Comparison of ENCODE assay signal across 19 mouse cellular contexts in the genomic region with DNA sequence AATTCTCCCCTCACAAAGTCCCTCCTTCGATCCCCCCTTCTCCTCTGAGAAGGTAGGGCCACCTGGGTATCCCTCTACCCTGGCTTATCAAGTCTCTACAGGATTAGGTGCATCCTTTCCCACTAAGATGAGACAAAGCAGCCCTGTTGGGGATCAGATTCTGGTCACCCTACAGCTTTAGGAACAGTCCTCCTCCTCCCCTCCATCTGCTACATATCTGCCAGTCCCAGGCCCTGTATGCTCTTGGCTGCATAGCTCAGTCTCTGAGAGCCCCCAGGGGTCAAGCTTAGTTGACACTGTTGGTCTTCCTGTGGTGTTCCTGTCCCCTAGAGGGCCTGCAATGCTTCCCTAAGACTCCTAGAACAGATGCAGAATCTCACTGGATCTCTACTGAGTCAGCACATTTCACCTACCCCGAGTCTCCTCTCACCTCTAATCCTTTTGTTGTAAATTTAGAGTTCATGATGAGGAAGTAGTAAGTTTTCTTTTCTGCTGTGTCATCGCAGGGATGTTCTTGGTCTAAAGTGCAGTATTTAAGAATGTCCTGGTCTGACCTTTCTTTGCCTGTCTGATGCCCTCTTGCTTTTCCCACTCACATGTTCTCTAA. TPM values are rescaled to one million over a fixed set of nuclear protein-coding genes. Genes with fewer than 3 reads are reported as not detected.
DNase-seq lines count a peak whose midpoint lies in the region; ATAC-seq lines count a peak whose summit lies in the region.
"Had no signal": no experiment of that assay in that cellular context is flagged by ENCODE, and none has a peak within 500 bp of the region (broad histone marks: within the 10 kb centered on the region; RNA-seq: fewer than 3 reads in every experiment).

No protein-coding gene starts in this region.

- 0 out of 2 replicates have a peak, but pooled peaks have one; percentile 29 for ATAC-seq in kidney, embryonic 15.5 days (replicated peaks; ENCODE audit: low FRiP score)
- peak; percentile 68 for ATAC-seq in megakaryocyte-erythroid progenitor cell, adult 5-6 weeks (replicated peaks; ENCODE audit: low FRiP score, low TSS enrichment, poor library complexity, severe bottlenecking)
- ATAC-seq: inflammation-experienced regulatory T-cells, adult 6 months; midbrain, embryonic 13.5 days had no signal

- H3K4me2 ChIP-seq in kidney, embryonic 15.5 days: no peak overlapping the region
- H3K4me2 ChIP-seq: embryonic facial prominence, embryonic 12.5 days; forebrain, embryonic 12.5 days; liver, embryonic 11.5 days; midbrain, embryonic 13.5 days; stomach, embryonic 15.5 days had no signal

- no peaks in the 10 kb centered on the region for H3K9me3 ChIP-seq in kidney, embryonic 15.5 days (replicated peaks)
- no peaks in the 10 kb centered on the region for H3K9me3 ChIP-seq in embryonic facial prominence, embryonic 10.5 days
- H3K9me3 ChIP-seq: embryonic facial prominence, embryonic 12.5 days; forebrain, embryonic 12.5 days; midbrain, embryonic 13.5 days; stomach, embryonic 15.5 days had no signal

- no peak overlapping the region for H3K27ac ChIP-seq in kidney, embryonic 15.5 days
- no peak overlapping the region for H3K27ac ChIP-seq in embryonic facial prominence, embryonic 10.5 days (replicated peaks)
- H3K27ac ChIP-seq: embryonic facial prominence, embryonic 12.5 days; forebrain, embryonic 12.5 days; gastrocnemius, adult 2 months; midbrain, embryonic 13.5 days; stomach, embryonic 15.5 days had no signal

- no peaks in the 10 kb centered on the region for H3K4me1 ChIP-seq in kidney, embryonic 15.5 days
- H3K4me1 ChIP-seq in embryonic facial prominence, embryonic 10.5 days: no peaks in the 10 kb centered on the region
- H3K4me1 ChIP-seq: embryonic facial prominence, embryonic 12.5 days; forebrain, embryonic 12.5 days; midbrain, embryonic 13.5 days; stomach, embryonic 15.5 days had no signal

- no peak overlapping the region for H3K9ac ChIP-seq in kidney, embryonic 15.5 days
- H3K9ac ChIP-seq: embryonic facial prominence, embryonic 12.5 days; forebrain, embryonic 12.5 days; midbrain, embryonic 13.5 days; stomach, embryonic 15.5 days had no signal

- H3K4me3 ChIP-seq in kidney, embryonic 15.5 days (replicated peaks): no peak overlapping the region
- H3K4me3 ChIP-seq in embryonic facial prominence, embryonic 10.5 days: no peak overlapping the region
- H3K4me3 ChIP-seq: embryonic facial prominence, embryonic 12.5 days; forebrain, embryonic 12.5 days; gastrocnemius, adult 2 months; midbrain, embryonic 13.5 days; stomach, embryonic 15.5 days had no signal

- 46% methylated on average over 3 of the region's 3 CpGs for WGBS in kidney, embryonic 15.5 days
- 63% methylated on average over 3 of the region's 3 CpGs for WGBS in embryonic facial prominence, embryonic 10.5 days

- no peak for DNase-seq in kidney, postnatal 14 days
- peak; percentile 6 for DNase-seq in ES-CJ7 (ENCODE audit: low read depth, low spot score)
- DNase-seq in brain, adult 2 months (ENCODE audit: low read depth, low spot score): peak; percentile 48
- DNase-seq in cerebellum, postnatal 36 days: no peak
- DNase-seq in embryonic facial prominence, embryonic 10.5 days (ENCODE audit: low spot score): no peak
- DNase-seq: adrenal gland, adult 8-10 months; cerebellum, adult 9-10 months; gastrocnemius, adult 2 months; heart, postnatal 14 days; lung, postnatal 10 days; retina, postnatal 1 day had no signal

- H3K27me3 ChIP-seq in kidney, embryonic 15.5 days: no peaks in the 10 kb centered on the region
- H3K27me3 ChIP-seq in embryonic facial prominence, embryonic 10.5 days (replicated peaks; ENCODE audit: low read depth, poor library complexity, severe bottlenecking): no peaks in the 10 kb centered on the region
- H3K27me3 ChIP-seq: embryonic facial prominence, embryonic 12.5 days; forebrain, embryonic 12.5 days; midbrain, embryonic 13.5 days; stomach, embryonic 15.5 days had no signal

- no peaks in the 10 kb centered on the region for H3K36me3 ChIP-seq in kidney, embryonic 15.5 days
- H3K36me3 ChIP-seq in embryonic facial prominence, embryonic 10.5 days (replicated peaks): no peaks in the 10 kb centered on the region
- H3K36me3 ChIP-seq: embryonic facial prominence, embryonic 12.5 days; forebrain, embryonic 12.5 days; midbrain, embryonic 13.5 days; stomach, embryonic 15.5 days had no signal

RNA-seq across cellular contexts. Expression of a gene that starts 21.0 kb away (rescaled TPM):
- polyA plus RNA-seq in kidney, embryonic 15.5 days (2015; fragmentation: Nextera tagmentation; extraction: Ambion mirVana): 15.2 and 17.3 TPM in 2 replicates
- 1.2 and 1.4 TPM in 2 replicates for total RNA-seq in megakaryocyte-erythroid progenitor cell, adult 5-6 weeks (2014; fragmentation: Nextera tagmentation)
- total RNA-seq in megakaryocyte-erythroid progenitor cell, adult 5-6 weeks (2017): 1.6 and 1.9 TPM in 2 replicates
- polyA plus RNA-seq in embryonic facial prominence, embryonic 10.5 days (2016; fragmentation: Nextera tagmentation; extraction: Ambion mirVana): 2.3 TPM in 2 replicates

RNA-seq across cellular contexts. Expression of a gene that starts 39.0 kb away (rescaled TPM):
- 2.7 and 3.1 TPM in 2 replicates for polyA plus RNA-seq in kidney, embryonic 15.5 days (2015; fragmentation: Nextera tagmentation; extraction: Ambion mirVana)
- 16.4 and 21.6 TPM in 2 replicates for total RNA-seq in megakaryocyte-erythroid progenitor cell, adult 5-6 weeks (2014; fragmentation: Nextera tagmentation)
- total RNA-seq in megakaryocyte-erythroid progenitor cell, adult 5-6 weeks (2017): 19.9 and 42.7 TPM in 2 replicates
- 0.45 and 0.62 TPM in 2 replicates for polyA plus RNA-seq in embryonic facial prominence, embryonic 10.5 days (2016; fragmentation: Nextera tagmentation; extraction: Ambion mirVana)

Comparison
In these comparisons a context has a peak if more than half of its experiments do, and no peak if none do; other contexts are left out.
1. DNase-seq: peak in ES-CJ7 (single experiment) and brain, adult 2 months (single experiment); none in kidney, postnatal 14 days (single experiment), cerebellum, postnatal 36 days (0 of 2) and embryonic facial prominence, embryonic 10.5 days (single experiment).